Mouse (Mus musculus): ENCODE results near the gene Gcg.
A peak's percentile ranks its signal among the peaks of the same experiment; 100 is the strongest.

The Gcg gene

DNA sequence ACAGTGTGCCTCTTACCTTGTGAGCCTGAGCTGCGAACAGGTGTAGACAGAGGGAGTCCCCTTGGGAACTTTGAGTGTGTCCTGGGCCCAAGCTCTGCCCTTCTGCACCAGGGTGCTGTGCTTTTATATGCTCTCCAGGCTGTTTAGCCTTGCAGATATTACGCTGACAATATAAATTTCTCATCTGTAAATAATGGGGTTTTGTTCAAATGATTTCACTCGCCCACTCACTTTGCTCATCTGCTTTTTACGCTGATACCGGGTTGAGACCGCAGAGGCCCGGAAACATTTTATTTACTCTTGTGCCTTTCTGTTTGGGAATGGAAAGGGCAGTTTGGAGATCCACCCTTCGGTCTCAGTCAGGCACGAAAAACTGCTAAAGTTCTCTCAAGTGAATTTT is at the start of gene Gcg:
Gene Gcg (minus strand): TSS at position 101 of the 400 bp plus-strand sequence.
- DNase-seq = no peak

DNA sequence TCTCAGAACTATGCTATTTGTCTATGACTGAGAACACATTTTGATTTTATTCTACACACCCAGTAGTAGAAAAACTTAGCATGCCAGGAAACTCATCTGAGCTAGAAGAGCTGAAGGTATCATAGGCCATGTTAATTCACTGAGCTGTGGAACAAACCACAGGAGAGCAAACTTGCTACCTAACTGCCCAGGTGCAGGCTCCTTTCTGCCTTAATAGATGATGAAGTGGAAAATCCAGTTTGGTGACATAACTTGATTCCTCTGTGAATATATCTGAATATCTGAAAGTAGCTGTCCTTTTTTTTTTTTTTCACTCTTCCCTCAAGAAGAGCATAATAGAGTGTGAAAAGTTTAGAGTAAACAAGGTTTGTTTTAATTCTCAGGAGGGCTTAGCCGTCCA is 47.6 kb upstream of the Gcg start:
- DNase-seq = no peak

DNA sequence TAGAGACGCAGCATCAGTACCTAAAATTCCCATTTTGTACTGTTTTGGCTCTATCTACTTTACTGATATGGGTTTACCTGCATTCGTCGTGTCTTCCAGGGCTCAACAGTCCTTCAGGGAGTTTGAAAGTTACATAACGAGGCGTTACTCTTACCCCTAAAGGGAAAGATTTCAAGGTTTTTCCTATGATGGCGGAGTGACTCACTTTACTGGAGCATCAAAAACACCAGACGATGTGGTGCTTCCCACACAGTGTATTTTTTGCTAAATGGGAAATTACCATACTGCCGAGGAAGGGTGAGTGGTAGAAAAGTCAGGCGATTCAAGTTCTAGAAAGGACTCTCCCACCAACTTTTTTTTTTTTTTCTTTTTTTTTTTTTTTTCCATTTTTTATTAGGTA is 42.9 kb upstream of the Gcg start:
- no peak for DNase-seq

DNA sequence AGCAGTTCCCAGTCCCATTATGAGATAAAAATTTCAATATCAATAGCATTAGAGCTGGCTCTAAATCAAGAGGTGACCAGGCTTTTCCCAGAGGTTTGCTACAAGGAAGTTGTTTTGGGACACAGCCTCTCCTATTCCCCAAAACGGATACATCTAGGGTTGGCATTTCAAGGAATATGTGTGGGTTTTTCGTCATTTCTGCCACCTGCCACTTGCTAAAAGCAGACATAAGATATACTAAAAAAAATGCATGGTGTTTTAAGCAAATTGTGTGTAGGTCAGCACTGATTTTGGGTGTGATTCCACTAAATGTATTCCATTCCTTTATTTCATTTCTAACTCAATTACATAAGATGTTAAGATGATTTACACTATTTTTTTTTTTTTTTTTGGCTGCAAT is 34.3 kb upstream of the Gcg start:
- DNase-seq = no peak

DNA sequence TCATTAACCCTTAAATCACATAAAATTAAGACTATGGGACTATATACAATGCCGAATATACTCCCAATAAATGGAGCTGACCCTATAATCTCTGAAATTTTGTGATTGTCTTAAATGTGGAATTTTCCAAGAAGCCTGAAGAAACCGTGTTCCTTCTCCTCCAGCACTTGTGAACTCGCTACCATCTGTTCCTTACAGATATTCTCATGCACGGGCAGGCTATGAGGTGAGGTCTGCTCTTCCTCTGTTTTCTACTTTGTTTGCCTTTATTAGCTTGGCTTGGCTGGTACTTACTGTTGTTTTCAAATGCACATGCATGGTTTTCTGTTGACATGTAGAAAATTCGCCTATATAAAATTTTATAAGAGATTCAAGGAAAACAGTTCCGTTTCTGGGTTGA is 31.0 kb upstream of the Gcg start:
- DNase-seq = no peak

DNA sequence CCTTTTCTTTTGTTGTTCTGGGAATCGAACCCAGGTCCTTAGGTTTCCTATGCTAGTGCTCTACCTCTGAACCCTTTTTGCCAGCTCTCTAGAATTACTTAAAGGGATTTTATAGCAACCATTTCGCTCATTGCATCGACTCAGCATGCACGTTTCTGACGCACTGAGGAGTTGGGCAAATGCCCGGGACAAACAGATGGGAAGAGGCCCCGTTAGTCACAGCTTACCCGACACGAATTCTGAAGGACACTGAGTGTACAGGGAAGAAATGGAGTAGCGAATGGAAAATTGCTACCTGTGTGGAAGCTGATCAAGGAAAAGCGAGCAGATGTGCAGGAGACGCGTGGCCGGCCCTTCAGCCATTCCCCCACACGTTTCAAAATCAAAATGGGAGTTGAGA is 30.0 kb upstream of the Gcg start:
- DNase-seq = peak; percentile 34

DNA sequence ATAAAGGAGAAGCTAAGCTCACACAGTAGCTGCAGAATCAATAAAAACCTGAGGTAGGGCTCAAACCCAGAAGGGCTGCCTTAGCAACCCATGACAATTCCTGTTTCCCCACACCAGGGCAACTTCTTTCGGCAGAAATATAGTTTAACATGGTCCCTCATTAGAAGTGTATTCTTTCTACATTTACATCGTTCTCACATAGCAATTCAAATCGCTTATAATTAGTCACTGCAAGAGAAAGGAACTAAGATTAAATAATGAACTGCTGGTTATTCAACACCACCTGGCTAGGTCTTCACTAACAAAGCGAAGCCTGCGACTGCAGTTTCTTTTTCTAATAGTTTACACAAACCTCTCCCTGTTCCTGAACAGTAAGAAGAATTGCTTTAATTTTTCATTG is 23.7 kb upstream of the Gcg start:
- no peak for DNase-seq

DNA sequence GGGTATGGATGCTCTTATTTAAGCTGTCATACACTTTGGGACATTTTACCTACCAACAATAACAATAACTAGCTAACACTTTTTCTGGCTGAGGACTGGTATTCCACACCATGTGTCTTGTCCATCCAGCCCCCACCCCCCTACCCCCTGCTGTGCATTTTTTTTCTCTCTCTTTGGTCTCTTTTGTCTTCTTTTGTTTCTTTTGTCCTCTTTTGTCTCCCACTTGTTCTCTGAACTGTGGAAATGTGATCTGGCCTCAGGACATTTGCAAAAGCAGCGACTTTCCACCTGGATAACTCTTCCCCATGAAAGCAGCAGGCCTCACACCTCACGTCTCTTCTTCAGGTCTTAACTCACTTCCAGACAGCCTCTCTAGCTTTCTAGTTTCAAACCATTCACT is 23.0 kb upstream of the Gcg start:
- DNase-seq = no peak

DNA sequence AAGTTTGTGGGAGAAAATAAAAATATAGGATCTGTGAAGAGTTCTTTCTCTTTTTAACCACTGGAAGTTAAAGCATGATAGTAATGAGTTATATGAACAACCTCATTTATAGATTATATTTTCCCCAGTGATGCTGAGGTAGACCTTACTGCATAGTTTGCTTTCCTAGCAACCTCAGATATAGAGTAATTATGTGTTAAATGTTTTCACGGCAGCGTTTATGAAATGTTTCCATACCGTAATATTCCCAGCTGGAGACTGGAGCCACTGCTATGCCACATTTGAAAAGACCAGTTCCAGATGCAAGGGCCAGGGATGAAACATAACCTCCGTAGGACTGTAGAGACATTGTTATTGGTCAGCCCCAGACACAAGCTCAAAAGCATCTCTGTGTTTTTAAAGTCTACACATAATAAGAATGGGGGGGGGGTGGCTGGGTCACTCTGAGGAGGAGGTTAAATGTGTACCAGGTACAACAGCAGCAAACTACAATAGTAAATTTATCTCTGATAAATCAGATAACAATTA is 20.9 kb upstream of the Gcg start:
- no peak for DNase-seq

DNA sequence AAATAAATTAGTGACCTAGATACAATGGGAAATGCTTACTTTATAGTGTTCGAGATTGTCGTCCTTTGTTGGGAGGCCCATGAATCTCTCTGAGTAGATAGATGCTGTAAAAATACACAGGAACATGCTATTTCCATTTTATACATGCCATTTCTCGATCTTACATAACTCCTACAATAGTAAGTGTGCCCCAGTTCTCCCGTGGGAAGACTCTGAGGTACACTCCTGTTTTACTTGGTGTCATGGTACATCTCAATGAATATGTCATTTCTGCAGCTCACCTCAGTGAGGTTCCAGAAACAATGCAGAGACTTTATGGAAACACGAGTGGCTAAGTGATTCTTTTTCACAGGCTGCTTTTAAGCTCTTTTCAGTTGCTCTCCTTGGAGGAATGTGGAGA is 19.9 kb upstream of the Gcg start:
- DNase-seq = no peak

DNA sequence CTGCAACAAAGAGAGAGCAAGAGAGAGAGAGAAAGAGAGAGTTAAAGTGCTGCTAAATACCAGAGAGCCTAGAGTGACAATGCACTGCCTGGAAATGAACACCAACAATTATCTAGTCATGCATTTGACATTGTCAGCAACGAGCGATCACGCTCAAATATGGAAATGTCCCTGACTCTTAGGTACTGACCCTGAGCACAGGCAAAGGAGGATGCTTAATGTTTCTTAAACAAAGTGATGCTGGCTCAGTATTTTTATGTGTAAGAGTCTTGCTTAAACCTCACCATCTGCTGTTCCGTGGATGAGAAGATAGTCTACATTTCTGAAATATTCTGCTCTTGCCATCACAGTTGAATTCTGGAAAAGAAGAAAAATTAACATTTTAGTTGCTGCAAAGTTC is 19.1 kb upstream of the Gcg start:
- DNase-seq = no peak

DNA sequence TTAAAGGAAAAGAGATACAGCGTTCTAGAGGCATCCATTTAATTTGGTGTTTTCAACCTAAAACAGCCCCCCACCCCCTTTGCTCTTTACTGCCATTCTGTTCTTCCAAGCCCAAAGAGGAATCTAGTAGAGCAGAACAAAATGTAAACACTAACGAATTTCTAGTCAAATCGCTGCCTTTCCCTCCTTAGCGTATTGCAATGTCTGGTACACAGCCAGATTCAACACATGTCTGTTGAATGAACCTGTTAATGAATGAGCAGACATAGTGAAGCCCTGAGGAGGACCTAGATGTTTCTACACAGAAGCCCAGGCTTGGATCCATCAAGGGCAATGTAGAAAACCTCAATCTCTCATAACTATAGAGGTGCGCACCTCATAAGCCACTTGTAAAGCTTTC is 15.4 kb upstream of the Gcg start:
- no peak for DNase-seq

DNA sequence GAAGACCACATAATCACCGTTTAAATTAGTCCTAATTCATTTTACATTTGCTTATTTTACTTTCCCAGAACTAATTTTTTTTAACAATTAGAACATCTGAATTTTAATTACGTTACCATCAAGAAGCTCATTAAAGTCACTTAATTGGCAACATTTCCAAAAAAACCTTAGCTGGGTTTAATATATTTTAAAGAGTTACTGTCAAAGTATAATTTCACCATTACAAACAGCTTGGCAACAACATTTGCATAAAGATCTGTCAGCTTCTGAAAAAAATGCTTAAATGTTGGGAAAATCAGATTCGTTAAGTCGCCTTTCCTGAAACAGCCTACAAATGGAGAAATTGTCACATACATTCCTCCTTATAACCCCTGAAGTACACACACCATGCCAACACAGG is 14.6 kb upstream of the Gcg start:
- no peak for DNase-seq

DNA sequence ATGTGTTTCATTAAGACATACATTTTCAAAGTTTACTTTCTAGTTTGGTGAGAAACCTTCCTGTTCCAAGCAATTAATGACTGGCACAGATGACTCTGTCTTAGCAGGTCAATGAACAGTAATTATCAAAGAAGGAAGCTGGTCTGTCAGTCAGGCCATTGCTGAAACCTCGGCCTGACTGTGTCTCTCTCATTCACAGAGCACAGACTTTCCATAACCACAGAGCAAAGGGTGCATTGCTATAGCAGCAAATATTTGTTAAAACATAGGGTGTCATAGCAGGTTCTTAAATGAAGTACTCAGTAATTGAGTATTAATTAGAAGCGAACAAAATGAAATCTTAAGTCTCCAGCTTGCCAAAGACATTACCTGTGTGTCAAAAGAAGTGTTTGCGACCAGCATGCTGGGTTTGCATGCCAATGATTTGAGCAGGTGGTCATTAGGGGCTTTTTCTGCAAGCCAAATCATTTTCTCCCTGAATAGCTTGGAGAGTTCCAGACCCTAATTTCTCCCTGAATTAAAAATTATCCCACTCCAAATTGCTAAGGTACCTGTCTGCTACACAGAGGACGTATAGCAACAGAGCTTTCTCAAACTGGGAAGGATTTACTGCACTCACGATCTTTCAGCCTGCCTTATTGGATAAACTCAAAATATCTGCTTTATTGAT is 14.0 kb upstream of the Gcg start:
- no peak for DNase-seq

DNA sequence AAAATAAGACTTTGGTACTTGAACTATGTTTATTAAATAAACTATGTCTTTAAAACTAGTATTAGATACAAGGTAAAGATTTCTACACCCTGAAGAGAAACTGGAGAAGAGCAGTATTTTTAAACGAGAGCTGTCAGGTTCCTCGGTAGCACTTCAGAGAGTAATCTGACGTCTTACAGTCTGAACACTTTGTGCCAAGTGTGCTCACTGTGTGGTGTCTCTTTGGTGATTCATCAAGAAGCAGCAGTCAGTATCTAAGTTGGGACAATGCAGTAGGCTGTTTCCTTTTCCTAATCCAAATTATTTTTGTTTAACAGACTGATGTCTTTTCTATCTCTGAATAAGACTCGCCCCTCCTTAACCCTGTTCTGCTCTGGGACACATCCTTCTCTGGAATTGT is 12.0 kb upstream of the Gcg start:
- DNase-seq = no peak

DNA sequence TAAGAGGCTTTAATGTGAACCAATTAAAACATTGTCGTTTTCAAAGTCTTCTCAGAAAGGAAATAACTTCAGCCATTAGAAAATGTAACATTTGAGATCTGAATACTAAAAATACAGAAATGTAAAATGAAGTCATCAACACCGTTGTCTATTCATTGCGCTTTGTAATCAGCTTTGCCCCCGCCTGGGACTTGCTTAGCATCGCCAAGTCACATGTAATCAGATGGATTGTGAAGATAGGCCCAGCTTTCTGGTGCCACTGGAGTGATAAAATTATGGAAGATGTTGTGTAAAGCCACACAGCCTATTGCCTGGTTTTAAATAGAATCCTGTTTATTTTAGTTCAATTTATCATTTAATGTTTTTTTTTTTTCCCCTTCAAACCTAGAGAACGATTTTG is 6.4 kb upstream of the Gcg start:
- DNase-seq = no peak

DNA sequence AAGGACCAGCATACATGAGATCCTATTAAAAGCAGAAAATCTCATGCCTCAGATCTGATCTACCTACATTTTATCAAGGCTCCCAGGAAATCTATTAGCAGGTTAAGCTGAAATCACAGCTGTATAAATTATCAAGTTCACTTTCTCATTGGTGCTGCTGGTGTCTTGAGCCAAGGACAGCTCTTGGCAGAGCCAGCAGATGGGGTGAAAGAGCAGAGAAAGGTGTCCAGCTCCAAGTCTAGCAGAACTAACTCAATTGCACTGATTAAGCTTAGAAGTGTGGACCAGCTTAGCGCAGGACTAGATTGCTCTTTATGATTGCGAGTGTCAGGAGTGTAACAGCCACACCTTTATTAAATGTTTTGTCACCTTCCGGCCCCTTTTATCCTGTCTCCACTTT is 1.5 kb upstream of the Gcg start:
- no peak for DNase-seq

DNA sequence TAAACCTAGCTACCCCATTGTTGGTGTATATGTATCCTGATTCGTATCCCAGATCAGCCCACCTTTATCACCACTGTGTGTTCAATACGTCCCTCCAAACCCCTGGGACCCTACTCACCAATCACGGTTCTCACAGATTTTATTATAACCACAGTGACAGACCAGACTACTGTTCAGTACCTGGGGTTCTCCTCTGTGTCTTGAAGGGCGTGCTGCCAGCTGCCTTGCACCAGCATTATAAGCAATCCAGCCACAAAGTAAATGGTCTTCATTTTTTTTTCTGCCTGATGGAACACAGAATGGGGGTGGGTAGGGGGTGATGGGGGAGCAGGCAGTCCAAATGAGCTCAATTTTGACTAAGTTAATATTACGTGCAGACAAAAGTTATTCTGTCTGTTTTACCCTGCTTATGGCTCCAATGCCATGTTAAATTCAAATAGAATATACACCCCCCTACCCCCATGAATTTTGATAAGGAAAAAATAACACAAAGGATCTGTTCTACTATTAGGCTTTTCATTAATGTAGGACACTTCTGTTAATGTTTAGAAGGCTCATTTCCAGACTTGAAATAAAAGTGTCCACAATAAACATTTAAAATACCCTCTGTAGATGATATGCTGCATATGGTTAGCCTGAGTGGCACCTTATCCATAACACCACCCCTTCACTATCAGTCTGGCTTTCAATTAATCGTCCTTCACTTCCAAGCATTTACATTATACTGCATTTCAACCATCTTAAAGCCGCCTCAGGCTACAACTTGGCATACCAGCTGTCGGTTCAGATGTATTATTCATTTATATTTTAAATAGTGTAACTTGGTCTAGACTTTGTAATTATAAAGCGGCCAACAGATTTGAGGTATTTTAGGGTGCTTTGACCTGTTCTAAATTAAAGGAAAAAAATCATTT is 2.9 kb downstream of the Gcg start:
- DNase-seq = no peak

DNA sequence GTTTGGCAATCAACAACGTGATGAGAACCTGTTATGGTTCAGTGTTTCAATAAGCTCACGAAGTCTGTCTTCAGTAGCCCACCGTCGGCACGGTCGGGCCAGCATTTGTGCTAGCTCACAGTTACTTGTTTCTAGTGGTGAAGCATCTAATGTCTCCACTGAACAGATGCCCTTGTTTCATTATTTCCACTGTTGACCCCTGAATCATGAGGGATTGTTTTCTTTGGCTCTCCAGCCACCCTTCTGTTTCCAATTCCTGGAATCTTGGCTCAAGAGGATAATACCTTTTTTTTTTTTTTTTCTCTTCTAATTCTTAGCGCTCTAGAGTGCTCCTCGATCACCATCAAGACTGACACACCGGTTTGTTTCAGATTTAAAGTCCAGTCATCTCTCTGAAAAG is 13.9 kb downstream of the Gcg start:
- no peak for DNase-seq

DNA sequence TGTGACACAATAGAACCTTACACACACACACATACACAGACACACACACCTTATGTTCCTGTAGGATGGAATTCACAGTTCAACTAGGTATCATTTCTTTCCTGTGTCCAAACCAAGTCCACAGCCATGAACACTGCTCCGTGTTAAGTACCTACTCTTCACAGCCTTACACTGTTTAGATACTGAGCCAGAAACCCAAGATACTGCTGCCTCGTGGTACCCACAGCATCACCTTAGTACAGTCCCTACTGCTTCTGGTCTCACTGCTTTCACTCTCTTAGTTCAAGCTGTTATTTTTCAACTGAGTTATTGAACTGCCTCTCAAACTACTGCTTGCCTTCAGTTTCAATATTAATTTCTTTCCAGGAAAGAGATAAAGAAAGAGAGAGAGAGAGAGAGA is 20.2 kb downstream of the Gcg start:
- no peak for DNase-seq

DNA sequence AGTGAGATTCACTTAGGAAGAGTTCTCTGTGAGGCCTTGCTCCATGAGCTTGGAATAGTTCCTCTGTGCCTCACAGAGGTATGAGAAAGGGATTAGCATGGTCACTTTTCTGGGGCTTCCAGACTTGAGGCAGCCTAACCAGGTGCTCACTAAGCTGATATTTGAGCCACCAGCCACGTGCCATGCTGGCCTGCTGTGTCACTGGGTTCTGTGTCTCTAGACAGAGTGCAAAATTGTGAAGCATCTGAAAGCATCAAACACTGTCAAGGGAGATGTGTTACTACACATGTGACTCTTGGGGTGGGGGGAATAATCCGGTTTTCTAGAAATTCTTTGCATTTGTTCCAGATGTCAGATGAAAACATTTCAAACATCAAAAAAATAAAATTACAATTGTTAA is 21.3 kb downstream of the Gcg start:
- DNase-seq = no peak

DNA sequence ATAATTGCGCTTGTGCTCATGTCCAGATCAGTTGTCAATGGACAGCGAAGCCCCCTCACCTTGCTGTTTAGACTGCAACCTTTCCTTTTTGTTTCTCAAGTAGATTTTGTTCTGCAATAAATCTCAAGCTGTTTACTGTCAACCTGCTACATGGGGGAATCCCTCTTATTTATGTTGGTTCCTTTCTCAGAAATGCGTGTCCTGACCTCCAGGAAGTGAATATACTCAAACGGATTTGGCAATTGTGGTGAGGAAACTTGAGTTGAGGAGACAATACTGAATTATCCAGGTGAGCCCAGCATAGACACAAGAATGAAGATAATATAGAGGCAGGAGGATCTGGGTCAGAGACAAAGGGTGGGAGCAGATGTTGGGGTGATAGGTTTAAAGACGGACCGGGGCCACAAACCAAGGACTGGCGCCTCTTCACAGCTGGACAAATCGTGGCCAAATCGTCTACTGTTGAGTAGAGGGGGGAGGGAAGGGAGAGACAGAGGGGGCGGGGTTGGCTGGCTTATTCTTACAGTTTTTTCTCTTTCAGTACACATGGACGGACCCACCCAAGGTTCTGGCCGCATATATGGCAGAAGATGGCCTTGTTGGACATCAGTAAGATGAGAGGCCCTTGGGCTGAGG is 22.5 kb downstream of the Gcg start:
- DNase-seq = no peak

DNA sequence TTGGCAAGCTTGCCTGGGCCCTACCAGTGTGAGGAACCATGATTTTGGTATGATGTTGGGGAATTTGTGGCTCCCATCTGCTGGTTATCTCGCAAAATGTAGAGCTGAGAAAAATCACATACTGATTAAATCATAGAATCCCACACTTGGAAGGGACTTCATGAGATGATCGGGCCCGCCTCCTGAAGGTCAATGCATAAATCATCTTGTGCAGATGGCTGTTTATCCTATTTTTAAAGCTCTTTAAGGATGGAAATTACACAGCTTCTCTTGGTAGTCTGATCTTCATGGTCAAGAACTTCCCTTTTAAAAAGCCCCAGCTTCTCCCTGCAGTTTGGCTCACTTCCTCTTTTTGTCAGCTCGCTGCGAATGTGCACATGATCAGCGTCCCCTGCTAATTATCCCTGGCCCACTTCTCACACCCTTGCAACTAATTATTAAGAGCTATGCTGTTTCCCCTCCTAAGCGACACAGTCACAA is 23.2 kb downstream of the Gcg start:
- DNase-seq = no peak

Measured in cerebellum, adult 11-12 months (tissue).